Mouse (Mus musculus) cerebellum, adult 2 months (tissue): ENCODE measurements around the gene Mrpl43. TPM values are rescaled to one million over a fixed set of nuclear protein-coding genes. Genes with fewer than 3 reads are reported as not detected.

ENCODE experiments used
- DNase-seq, 2 experiments: peaks; one replicate each; pipeline ENCODE4 v3.0.0; 2021
- H3K27ac ChIP-seq: fragments of 200-500 bp; 2 replicates; pipeline ENCODE4 v1.5.1; 2012; ENCODE audit warnings: low read length, control low read depth, inconsistent platforms; ENCODE audit not compliant: insufficient read depth
- H3K27me3 ChIP-seq: fragments of 200-500 bp; 2 replicates; pipeline ENCODE4 v1.6.1; 2012; ENCODE audit warnings: inconsistent platforms, mild to moderate bottlenecking, low read length, moderate library complexity; ENCODE audit not compliant: control insufficient read depth, insufficient read depth
- H3K4me1 ChIP-seq: fragments of 200-500 bp; 2 replicates; pipeline ENCODE4 v1.6.1; 2011; ENCODE audit warnings: low read length; ENCODE audit not compliant: control insufficient read depth, insufficient read depth
- H3K4me3 ChIP-seq: fragments of 200-500 bp; replicated peaks from 2 replicates; pipeline ENCODE3; 2011; ENCODE audit warnings: mild to moderate bottlenecking, low read depth, low read length, control low read depth; ENCODE audit not compliant: insufficient read depth
- CTCF ChIP-seq: fragments of 200-500 bp; IDR thresholded peaks from 2 replicates; pipeline ENCODE4 v1.5.1; 2011; ENCODE audit warnings: low read depth, mild to moderate bottlenecking, control low read depth, low read length, moderate library complexity, borderline replicate concordance; ENCODE audit not compliant: insufficient read depth
- POLR2A ChIP-seq: fragments of 200-500 bp; IDR thresholded peaks from 2 replicates; pipeline ENCODE4 v1.6.1; 2011; ENCODE audit warnings: low read length, control low read depth, borderline replicate concordance; ENCODE audit not compliant: insufficient read depth
- WGBS: fragments of 180-500 bp; shearing (Covaris S2); methylation state at CpG from one replicate; pipeline ENCODE4 v1.1.7; 2018; 5-methylcytosine and 5-hydroxymethylcytosine counted together
- polyA plus RNA-seq: library from polyadenylated mRNA; depleted of rRNA; stranded (reverse); fragments of >200 nt; gene quantifications from 2 replicates; pipeline ENCODE4 v1.2.3, GENCODE M21; 2012; rRNA removed

Mrpl43 gene
- polyA plus RNA-seq, 1 experiment: 88.3 TPM

DNA sequence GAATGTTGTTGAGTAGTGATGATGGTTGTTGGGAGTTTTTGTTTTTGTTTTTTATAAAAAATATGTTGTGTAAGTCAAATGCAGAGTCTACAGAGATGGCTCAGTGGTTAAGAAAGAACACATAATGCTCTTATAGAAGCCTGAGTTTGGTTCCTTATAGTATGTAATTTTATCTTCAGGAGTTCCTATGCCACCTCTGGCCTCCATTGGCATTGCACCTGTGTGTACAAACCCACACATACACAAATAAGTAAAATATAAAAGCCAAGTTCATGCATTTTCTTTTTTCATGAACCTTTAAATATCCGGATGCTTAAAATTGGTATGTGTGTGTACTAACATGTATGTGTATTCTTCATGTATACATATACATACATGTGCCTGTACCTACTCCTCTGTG, 40.3 kb downstream of the Mrpl43 start:
- 95% methylated on average over 1 of the region's 1 CpGs for WGBS
- H3K4me1 ChIP-seq: no peaks in the 10 kb centered on the region
- H3K4me3 ChIP-seq: no peak overlapping the region
- TF ChIP-seq POLR2A (no peak), CTCF (no peak)
- H3K27me3 ChIP-seq: no peaks in the 10 kb centered on the region
- H3K27ac ChIP-seq: no peak overlapping the region
- no peak for DNase-seq

DNA sequence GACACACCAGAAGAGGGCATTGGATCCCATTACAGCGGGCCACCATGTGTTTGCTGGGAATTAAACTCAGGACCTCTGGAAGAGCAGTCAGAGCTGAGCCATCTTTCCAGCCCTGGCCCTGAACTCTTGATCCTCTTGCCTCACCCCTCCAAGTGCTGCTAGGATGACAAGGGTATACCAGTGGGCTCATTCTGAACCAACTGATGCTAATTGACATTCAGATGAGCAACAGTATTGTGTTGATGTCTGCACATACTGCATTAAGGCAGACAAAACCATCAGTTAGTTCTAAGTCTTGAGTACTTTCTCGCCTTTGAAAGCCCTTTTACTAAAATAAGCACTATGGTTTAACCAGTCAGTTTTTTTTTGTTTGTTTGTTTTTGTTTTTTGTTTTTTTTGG, 46.6 kb downstream of the Mrpl43 start:
- Histone ChIP-seq H3K4me3 (no peak overlapping the region), H3K4me1 (no peaks in the 10 kb centered on the region), H3K27me3 (no peaks in the 10 kb centered on the region), H3K27ac (no peak overlapping the region)
- WGBS: 96% methylated on average over 2 of the region's 2 CpGs
- DNase-seq: no peak
- TF ChIP-seq POLR2A (no peak), CTCF (no peak)

Other genes starting within 250 kb of the Mrpl43 start
- gene Slf2, start 75.3 kb downstream of the Mrpl43 start, polyA plus RNA-seq: 36.4 and 43.8 TPM in 2 replicates
- 90.3 and 101 TPM in 2 replicates for gene Sema4g, start 17.3 kb downstream of the Mrpl43 start, polyA plus RNA-seq
- 11.2 and 11.7 TPM in 2 replicates for gene Twnk, start 779 bp downstream of the Mrpl43 start, polyA plus RNA-seq
- gene Lzts2, start 8.0 kb upstream of the Mrpl43 start, polyA plus RNA-seq: 54.1 and 56.3 TPM in 2 replicates
- gene Pdzd7, start 39.3 kb upstream of the Mrpl43 start, polyA plus RNA-seq: 7.6 and 9.1 TPM in 2 replicates
- 90.5 and 91.6 TPM in 2 replicates for gene Sfxn3, start 41.1 kb upstream of the Mrpl43 start, polyA plus RNA-seq
- 13.4 and 15.0 TPM in 2 replicates for gene Kazald1, start 68.8 kb upstream of the Mrpl43 start, polyA plus RNA-seq
- gene Tlx1, start 144.2 kb upstream of the Mrpl43 start, polyA plus RNA-seq: 0.21 and 1.4 TPM in 2 replicates
- gene Lbx1, start 229.4 kb upstream of the Mrpl43 start, polyA plus RNA-seq: 5.4 and 6.0 TPM in 2 replicates